Mouse (Mus musculus) skeletal muscle tissue, adult 2 months (tissue): Measurements from ENCODE around the gene Smarcd2.

Experiments
- DNase-seq: peaks from one replicate; pipeline ENCODE4 v3.0.0-alpha.2; 2012; ENCODE audit warnings: low read depth, low spot score

Gene Smarcd2

DNA sequence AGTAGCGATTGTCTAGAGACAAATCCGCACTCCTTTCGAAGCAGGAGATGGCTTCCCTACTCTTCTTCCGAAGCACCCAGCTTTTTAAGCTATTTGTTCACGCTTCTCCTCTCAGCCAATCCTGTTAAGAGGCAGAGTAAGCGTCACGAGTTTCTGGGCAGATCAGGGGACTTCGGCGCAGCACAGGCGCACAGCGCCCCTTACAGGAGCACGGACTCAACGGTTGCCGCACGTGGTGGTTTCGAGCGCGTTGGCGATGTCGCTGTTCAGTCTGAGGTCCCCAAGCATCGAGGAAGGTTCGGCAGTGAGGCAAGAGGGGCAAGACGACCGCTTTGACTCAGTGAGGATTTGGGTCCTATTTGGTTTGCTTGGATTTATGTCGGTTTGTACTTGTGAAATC lies 3.7 kb upstream of the Smarcd2 start, which contains the start of gene Tcam1:
Gene Tcam1 (plus strand): TSS at position 219 of the 400 bp plus-strand sequence.
- DNase-seq, result peak; percentile 98

DNA sequence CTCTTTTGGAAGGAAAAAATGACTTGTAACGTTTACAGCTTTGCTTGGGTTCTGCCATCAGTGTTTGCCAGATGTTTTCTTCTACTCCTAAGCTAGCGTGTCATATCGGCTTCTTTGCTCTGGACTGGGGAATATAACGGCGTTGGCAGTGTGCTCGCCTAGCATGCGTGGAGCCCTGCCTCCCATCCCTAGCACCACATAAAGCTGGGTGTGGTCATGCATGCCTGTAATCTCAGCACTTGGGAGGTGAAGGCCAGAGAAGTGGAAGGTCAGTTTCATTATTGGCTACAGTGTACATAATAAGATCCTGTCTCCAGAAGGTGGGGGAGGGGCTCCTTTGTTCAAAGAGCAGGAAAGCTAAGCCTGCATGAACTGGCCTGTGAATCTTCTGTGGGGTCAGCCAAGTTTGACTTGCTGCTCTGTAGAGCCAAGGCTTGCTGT lies 2.2 kb upstream of the Smarcd2 start:
- peak; percentile 52 for DNase-seq

DNA sequence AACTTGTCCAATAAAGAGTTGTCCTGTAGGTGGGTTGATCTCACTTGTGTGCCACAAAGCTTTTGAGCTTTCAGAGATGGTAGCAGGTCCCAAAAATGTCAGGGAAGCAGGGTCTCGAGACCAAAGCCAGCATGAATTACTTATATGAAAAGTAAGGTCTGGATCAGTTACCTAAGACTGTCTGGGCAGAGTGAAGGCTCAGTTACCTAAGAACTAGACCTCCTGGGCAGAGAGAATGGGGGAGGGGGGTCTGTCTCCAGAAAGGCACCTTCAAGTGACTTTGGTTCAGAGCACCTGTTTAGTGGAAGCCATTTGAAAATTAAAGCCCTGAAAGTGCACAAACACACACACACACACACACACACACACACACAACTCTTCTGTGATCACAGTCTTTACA lies 1.6 kb upstream of the Smarcd2 start:
- DNase-seq, result no peak

DNA sequence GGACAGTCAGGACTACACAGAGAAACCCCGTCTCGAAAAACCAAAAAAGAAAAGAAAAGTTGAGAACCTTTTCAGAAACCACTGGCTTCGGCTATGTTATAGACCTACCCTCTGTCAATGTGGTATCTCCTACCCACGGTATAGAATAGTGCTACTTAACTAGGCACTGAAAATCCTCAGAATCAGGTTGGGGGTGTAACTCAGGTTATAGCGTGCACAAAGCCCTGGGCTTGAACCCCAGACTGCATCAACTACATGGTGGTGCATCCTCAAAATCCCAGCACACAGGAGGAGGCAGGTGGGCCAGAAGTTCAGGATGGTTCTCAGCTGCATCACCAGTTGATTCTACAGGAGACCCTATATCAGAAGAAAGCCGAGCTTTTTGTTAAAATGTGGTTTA lies 1.0 kb upstream of the Smarcd2 start:
- no peak for DNase-seq

DNA sequence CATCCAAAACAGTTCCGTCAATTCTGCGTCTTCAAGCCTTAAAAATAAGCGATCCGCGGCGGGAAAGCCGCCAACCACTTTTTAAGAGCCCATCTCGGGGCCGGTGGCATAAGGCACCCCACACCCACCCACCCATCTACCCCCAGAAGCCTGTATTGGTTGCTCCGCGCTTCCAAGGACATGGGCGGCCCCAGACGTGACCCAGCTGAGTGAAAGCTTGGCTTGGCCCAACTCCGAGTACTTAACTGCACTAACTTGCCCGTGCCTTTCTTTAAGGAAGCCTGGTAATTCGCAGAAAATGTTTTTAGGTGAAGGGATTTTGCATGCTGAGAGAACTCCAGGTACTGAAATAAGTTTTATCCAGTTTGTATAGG lies 526 bp upstream of the Smarcd2 start:
- DNase-seq, result no peak

DNA sequence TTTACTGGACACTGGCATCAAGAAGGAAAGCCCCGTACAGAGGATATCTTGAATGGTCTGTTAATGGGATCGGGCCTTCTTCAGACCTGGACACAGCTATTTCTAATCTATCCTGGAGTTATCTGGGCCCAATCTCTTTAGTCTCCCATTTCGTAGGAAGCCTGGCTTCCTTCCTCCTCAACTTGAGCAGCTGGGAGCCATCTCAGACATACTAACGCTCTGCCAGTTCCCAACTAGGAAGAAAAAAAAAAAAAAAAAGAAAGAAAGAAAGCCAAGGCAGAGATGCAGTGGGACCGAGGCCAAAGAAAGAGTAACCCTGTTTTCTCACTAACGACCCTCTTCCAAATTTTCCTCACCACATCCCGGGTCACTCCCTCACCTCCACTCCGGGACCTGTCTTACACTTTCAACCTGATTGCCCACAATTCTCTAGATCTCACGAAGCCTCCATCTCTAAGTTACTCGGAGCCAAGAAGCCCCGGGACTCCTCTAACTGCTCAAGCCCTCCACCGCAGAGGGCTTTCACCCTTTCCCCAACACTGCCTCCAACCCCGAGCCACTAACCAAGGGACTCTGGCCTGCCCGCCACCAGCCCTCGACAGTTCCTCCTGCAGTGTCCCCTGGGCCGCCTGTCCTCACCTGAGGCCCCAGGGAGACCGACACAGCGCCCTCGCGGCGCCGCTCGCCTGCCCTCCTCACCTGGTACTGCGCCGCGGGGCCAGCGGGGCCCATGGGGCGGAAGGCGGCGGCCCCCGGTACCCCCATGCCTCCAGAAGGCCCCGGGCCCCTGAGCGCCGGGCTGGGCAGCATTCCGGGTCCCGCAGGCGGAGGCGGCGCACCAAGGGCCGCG lies 753 bp downstream of the Smarcd2 start:
- peak; percentile 36 for DNase-seq

DNA sequence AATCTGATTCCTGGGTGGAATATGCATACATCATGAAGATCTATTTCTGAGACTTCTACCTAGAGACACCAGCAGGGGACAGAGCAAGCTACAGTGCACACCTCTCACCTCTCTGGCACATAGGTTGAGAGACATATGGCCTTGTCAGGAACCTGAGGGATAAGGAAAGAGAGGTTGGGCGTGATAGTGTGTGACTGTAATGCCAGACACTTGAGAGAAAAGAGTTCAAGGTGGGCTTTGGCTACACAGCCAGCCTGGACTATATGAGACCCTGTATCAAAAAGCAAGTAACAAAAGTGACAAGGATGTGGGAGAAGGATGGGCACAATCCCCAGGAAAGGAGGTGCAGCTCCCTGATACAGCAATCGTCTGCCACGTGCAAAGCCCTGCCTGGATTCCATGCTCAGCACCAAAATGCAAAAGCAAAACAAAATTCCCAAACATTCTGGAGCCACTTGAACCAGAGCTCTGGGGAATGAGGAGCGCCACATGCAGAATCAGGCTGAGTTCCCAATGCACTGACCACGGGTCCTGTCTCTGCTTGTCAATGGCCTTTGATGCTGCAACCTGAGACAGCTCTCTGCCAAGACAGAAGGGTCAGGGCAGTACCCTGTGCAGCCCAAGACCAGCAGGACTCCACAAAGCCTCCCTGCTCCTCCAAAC lies 1.5 kb downstream of the Smarcd2 start:
- no peak for DNase-seq

DNA sequence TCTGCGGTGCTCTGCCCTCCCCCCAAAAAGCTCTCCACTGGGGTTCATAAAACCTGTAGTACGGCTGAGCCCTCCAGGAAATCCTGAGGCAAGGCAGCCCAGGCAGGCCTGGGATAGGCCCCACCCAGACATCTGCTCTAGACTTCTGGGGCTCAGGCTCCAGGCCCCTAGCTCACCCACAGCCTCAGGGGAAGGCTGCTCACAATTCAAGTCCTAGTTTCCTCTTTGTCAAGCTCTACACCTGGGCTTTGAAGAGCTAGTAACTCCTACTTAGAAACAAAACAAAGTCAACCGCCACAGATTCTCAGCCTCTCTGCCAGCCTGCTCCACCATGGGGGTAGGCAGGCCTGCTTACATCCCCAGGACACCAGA lies 3.7 kb downstream of the Smarcd2 start:
- peak; percentile 30 for DNase-seq

DNA sequence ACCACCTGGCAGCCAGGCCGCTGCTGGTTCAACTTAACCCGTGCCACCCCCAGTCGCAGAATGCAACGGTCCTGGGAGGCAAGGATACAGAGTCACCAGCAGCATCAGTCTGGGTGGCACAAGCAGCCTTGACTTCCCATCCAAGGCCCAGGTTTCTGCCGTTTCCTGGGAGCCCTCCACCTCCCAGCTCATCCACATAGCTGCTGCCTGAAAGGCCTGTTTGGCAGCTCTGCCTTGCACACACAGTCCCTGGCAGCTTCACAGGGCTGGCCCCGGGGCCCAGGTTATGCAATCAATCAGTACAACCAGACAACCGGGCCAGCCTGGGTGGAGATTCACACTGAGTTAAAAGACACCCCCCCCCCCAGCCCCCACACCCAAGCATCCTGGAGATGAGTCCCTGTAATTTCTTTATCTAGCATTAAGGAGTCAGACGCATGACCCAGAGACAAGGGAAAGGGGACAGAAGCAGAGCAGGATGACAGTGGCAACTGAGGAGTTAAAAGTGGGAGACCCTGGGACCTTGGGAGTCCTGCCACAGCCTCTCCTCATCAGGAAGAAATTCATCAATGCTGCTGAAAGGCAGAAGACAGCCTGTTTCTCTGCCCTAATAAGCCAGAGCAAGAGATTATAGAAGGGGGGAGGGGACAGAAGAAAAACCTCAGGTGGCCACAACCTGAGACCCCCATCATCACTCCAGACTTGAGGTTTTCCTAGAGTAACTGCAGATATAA lies 4.3 kb downstream of the Smarcd2 start:
- peak; percentile 92 for DNase-seq

DNA sequence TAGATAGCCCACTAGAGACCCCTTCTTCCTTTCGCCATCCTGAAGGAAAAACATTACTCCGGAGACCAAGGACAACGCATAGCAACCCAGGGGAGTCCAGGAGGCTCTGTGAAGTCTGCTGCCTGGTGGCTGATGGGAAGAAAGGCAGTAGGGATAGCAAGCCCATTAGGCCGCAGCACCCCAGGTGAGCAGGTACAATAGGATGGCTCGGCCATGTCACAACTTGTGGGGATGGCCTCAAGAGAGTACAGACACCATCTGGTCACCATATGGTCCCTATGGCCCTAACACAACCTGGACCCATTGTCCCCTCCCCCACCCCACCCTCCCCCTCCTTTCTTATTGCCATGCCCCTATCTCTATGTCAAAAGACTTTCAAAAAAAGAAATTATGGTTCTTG lies 4.9 kb downstream of the Smarcd2 start:
- no peak for DNase-seq

DNA sequence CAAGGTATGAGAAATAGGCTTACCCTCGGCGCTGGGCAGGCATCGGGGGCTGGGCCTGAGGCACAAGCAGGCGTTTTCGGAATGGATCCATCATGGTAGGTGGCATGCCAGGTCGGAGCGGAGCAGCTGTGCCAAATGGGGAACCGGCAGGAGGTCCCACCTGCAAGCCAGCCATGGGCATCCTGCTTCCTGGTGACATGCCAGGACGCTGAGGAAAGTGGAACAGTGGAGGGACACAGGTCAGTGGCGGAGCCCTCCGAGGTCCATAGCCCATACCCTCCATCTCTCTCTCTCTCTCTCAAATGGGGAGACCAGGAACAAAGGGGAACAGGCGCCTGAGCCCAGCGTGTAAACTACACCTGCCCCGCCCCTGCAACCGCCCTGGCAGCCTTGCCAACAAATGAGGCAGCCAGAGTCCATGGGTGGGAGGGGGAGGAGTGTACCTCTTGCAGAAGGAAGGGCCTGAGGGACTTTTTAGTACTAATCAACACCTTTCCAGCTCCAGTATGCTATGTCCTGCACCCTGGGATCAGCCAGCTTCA lies 5.4 kb downstream of the Smarcd2 start:
- DNase-seq, result peak; percentile 26

DNA sequence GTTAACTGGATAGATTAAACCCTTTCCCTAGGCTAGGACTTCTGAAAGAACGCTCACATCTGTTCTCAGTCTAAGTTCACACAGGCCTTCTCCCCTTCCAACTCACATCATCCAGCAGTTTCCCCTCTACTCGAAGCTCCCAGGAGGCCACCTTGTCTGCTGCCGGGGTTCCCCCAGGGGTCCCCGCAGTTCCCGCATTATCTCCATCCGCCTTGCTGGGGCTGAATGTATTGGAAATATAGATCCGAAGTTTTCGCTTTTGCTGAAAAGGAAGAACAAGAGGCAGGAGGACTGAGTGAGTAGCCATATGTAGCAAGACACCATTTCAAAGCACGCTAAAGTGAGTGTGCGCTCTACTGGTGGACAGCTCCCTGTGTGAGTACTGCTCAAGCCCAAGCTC lies 6.3 kb downstream of the Smarcd2 start:
- no peak for DNase-seq

DNA sequence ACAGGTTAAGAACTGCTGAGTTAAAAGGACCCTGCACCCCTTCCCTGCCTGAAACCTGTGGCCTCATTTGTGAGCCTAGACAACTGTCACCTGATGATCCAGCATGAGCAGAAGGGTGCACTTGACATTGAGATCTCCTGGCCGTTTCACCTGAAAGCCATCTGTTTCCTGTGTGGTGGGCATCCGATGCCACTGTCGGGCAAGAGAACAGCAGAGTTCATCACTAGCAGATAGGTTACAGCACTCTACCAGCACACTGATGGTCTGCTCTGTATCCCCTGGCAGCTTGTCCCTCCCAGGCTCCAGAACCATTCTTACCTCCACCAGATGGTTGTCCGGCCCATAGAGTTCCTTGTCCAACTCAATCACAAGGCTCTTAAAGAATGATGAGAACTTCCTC lies 7.2 kb downstream of the Smarcd2 start:
- DNase-seq, result no peak

DNA sequence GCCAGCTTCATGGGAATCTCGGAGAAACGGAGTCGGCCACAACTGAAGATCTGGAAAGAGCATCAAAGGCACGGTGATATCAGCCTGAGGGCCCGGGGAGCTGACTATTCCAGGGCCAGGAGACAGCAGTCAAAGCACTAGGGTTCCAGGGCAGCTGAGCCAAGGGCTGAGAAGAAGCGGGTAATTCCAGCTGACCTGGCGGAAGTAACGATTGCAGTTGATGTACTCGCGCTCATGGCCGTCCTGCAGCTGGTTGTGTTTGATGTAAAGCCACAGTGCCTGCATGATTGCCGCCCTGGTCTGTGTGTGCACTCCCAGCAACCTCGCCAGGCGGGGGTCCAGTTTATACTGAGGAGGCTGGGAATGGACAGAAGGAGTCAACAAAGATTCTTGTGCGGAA lies 7.8 kb downstream of the Smarcd2 start:
- DNase-seq, result no peak

DNA sequence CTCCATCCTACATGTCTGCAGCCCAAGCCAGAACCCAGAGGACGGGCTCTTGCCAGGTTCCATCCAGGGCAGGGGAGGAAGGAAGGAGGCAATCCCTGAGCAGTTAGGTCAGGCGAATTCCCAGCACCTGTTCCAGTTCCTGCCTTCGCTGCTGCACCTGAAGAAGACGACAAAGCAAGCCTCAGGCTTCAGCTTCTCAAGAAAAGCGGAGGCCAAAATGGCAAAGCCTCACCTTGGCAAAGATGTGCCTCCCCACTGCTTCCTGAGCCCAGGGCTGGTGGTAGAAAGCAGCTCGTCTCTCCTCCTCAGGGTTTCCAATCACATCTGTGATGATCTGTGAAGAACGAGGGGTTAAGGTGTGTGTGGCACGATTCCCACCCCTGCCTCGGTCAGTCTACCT lies 8.8 kb downstream of the Smarcd2 start:
- DNase-seq, result no peak

DNA sequence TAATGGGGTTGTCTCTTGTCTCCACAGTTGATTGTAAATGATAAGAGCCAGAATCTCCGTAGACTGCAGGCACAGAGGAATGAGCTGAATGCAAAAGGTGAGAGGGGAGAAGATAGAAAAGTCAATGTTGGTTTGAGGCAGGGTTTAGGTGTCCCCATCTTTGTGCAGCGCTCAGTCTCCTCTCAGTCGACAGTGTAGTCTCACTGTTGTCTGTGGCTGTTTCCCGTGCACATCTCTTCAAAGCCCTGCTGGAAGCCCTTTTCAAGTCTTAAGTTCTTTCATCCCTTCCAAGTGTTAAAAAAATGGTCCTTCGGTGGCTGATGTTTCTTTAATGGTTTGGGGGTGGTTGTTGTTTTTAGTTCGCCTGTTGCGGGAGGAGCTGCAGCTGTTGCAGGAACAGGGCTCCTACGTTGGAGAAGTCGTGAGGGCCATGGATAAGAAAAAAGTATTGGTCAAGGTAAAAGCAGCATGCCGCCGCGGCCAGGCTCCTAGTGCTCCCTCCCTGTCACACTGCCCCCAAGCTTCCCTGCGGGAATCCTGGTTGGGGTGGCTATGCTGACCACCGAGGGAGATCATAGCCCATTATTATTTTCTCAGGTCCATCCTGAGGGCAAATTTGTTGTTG lies 11.8 kb downstream of the Smarcd2 start:
- DNase-seq, result no peak

DNA sequence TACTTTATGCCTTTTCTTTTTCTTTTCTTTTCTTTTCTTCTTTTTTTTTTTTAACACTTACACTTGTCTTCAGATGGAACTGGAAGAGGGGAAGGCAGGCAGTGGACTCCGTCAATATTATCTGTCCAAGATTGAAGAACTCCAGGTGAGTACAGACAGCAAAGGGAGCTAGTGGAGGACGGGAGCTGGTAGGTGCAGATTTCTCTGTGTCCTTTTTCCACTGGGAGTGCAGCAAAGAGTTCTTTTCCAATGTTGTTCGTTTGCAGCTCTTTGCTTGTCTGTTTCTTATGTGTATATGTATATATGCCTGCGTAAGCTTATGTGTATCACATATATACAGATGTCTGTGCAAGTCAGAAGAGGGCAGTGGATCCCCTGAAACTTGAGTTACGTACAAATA lies 16.0 kb downstream of the Smarcd2 start:
- no peak for DNase-seq

DNA sequence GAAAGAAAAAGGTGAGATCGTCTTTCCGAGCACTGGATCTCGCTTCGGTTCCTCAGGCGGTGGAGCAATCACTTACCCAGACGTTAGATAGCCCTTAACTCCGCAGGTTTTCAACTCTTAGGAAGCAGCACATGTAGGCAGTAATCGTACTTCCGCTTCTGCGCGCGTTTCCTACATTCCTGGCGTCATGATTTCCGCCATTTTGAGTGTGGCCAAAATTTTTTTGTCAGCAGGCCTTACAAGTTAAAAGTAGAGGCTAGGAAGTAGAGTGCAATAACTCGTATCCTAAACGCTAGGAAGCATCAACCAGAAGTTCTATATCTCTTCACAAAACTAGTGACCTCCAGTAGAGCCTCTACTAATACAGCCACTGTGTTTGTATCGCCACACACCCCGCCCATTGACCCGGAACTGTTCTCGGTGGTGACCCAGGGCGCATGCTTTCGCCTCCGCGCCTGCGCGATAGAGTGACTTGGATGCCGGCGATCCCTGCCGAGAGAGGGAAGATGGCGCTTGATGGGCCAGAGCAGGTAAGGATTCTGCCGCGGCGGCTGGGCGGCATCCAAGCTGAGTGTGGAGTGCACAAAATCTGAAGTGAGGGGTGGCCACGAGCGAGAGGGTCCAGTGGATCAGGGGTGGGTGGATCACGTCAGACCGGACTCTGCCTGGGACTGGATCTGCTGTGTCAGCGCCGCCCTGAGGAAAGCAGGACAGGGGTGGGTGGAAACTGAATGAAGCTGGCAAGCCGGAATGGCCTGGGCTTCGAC lies 16.9 kb downstream of the Smarcd2 start, which contains the start of the genes Ftsj3 and Psmc5:
Gene Ftsj3 (minus strand): TSS at position 395 of the 767 bp plus-strand sequence.
Gene Psmc5 (plus strand): TSS at position 470 of the 767 bp plus-strand sequence.
- DNase-seq, result peak; percentile 91

DNA sequence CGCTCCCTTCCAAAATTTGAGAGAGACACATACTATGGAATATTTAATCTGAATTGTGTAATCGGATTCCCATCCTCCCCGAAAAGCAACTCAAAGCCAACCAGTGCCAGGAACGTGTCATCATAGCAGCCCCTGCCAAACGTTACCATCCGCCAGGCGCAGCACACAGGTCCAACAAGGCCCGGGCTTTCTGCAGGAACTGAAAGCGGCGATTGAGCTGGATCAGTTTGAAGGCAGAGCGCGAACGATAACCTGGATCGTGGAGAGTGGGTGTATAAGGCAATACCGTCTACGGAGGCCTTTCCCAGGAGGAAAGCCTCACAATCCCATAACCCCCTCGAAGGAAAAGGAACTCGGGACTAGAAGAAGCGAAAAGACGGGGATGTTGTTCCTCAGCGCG lies 17.6 kb downstream of the Smarcd2 start:
- no peak for DNase-seq

DNA sequence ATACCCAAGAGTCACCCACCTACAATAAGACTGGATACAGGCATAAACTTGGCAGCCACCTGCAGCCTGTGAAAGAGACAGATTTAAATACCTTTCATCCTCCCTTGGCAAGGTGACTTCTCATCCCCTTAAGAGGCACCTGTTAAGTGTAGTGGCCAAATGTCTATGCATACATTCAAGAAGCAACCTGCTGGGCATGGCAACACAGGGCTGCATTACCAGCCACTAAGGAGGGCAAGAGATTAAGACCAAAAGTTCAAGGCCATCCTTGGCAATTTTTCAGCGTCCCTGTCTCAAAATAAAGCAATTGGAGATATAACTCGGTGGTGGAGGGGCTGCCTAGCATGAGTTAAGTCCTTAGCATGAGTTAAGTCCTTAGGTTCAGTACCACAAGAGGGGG lies 18.0 kb downstream of the Smarcd2 start:
- DNase-seq, result no peak

DNA sequence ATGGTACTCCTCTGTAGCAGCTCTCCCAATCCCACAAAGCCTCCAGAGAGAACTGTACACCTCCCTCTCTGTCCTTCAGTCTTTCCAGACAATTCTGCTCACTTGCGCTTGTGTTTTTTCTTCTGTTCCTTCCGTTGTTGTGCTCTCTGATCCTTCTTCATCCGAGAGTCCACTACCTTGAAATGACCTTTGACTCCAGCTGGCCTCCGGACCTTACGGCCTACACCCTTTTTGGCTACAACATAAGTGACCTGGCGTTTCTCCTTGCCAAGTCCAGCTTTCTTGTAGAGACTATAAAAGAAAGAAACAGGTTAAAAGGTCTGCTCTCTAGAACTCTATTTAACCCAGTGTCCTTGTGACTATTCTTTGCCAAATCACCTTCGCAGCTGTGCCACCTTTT lies 23.4 kb downstream of the Smarcd2 start:
- no peak for DNase-seq
